Mouse (Mus musculus): Measurements from ENCODE around the gene Cul9. TPM values are rescaled to one million over a fixed set of nuclear protein-coding genes. Genes with fewer than 3 reads are reported as not detected.
A peak's percentile ranks its signal among the peaks of the same experiment; 100 is the strongest.

Cul9 gene
- total RNA-seq, 4 experiments from 2014 or later = 62.1 to 68.2 (median 66.4) TPM

- no peak for DNase-seq (ENCODE audit: low spot score in 2 of 2)
These were observed 7.3 kb upstream of the Cul9 start for GRCm38 (mm10) chr17:46553469-46553868.

DNA sequence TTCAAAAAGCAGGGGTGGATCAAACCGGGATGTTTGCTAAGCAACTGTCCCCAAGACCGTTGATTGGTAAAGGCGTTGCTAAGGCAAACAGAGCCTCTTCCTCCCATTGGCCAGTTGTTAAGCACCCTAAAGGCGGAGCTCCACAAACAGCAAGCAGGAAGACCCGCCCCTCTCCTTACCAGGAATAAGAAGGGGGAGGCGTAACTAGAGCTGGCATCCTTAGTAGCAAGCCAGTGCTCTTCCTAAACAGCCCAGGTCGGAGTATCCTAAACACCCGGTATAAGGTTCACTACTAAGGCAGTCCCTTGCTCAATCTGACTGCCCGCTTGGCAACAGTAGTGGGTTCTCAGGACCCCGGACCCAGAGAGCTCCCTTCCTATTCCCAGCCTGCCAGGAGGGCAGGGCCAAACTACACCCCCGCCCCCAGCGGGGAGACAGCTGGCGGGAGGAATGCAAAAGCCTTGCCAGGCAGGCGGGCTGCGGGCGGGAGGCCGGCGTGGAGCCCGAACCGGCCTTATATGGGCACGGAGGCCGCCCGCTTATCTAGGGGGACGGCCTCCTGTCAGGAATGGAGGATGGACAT, 6.7 kb upstream of the Cul9 start:
- DNase-seq (ENCODE audit: low spot score in 2 of 2) = peak; percentile 79 to 94

- no peak for DNase-seq (ENCODE audit: low spot score in 2 of 2)
These were observed 6.0 kb upstream of the Cul9 start for GRCm38 (mm10) chr17:46552151-46552550.

- DNase-seq (ENCODE audit: low spot score in 2 of 2) = no peak
These were observed 5.2 kb upstream of the Cul9 start for GRCm38 (mm10) chr17:46551369-46551768.

GRCm38 (mm10) chr17:46550904-46551303, 4.7 kb upstream of the Cul9 start:
- DNase-seq (ENCODE audit: low spot score in 2 of 2) = no peak

DNA sequence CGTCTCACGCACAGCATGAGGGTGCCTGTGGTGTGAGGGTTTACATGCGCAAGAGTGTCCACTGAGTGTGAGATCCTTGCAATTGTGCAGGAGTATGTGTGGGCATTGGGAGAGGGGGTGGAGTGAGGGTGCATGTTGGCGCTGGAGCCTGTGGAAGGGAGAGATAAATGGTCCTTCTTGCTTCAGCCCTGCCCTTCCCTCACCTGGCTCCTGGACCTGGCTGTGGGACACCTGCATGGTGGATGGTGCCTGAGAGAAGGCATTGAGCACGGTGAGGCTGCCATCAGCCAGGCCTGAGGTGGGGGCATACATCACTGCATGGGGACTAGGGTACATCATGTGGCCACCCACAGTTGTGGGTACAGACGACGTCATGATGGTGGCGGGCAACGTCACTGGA, 3.5 kb upstream of the Cul9 start:
- no peak for DNase-seq (ENCODE audit: low spot score in 2 of 2)

- no peak for DNase-seq (ENCODE audit: low spot score in 2 of 2)
These were observed 3.0 kb upstream of the Cul9 start for GRCm38 (mm10) chr17:46549193-46549592.

DNA sequence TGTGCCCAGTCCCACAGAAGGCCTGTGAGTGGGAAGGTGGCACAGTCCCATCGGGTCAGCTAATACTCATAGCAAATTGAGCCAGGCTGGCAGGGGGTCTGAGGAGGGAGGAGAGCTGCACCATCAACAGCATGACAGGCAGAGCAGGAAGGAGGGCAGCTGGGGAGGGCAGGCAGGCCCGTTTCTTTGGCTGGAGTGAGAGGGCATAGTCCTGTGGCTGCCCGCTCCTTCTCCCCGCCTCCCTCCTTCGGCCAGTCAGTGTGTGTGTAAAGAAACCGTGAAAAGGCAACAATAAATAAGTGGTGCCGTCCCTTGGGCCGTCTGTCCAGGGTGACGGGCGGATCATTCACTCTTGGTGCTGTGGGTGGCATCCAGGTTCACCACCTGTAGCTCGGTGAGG, 2.6 kb upstream of the Cul9 start:
- DNase-seq (ENCODE audit: low spot score in 2 of 2) = no peak

- DNase-seq (ENCODE audit: low spot score in 2 of 2) = no peak
These were observed 1.7 kb upstream of the Cul9 start for GRCm38 (mm10) chr17:46547923-46548322.

DNA sequence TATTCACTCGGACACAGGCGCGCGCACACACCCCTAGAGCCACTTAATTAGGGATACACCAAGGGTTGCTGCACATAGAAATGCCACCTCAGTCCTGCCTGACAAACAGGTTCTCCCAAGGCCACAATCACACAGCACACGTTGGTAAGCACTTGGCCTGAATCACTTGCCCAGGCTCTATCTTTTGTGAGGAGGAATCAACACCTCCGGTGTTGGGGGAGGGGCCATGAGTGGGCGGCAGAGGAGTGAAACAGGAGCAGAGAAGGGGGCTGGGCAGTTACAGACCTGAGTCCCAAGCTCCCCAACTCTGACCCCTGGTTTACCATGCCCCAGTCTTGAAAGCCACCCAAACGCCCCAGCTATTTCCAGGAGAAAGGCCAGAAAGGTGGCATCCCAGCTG, 807 bp upstream of the Cul9 start:
- DNase-seq (ENCODE audit: low spot score in 2 of 2) = no peak

DNA sequence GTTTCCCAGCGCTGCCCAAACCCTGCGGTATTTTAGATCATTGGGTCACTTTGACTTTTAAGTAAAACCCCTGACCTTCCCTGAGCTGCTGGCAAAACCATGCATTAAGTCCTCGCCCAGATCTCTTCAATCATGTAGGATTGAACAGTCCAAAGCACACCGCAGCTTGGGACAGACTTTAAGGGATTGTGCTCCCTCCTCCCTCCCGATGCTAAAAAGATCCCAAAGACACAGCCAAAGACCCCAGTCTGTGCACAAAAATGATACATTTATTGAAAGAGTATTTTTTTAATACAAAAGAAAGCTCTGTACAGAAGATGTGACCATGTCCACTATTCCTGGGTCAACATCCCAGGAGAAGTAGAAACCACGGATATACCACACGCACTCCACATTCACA, 403 bp upstream of the Cul9 start:
- DNase-seq (ENCODE audit: low spot score in 2 of 2) = no peak

DNA sequence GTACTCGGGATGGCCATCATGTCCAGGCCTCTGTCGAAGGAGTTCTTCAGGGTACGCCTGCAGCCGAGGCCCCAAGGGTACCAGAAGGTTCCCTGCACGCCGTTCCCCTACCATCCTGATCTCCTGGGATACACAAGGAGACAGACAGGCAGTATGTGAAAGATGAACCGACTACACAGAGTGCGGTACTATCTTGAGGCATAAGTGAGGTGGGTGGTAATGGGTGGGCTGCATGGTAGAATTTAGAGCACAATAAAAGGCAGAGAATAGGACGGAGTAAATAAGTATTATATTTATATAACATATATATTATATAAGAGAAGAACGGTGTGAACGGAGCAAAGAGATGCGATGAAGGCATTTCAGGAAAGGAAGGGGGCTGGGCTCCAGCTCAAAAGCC, 2.5 kb downstream of the Cul9 start:
- no peak for DNase-seq (ENCODE audit: low spot score in 2 of 2)

DNA sequence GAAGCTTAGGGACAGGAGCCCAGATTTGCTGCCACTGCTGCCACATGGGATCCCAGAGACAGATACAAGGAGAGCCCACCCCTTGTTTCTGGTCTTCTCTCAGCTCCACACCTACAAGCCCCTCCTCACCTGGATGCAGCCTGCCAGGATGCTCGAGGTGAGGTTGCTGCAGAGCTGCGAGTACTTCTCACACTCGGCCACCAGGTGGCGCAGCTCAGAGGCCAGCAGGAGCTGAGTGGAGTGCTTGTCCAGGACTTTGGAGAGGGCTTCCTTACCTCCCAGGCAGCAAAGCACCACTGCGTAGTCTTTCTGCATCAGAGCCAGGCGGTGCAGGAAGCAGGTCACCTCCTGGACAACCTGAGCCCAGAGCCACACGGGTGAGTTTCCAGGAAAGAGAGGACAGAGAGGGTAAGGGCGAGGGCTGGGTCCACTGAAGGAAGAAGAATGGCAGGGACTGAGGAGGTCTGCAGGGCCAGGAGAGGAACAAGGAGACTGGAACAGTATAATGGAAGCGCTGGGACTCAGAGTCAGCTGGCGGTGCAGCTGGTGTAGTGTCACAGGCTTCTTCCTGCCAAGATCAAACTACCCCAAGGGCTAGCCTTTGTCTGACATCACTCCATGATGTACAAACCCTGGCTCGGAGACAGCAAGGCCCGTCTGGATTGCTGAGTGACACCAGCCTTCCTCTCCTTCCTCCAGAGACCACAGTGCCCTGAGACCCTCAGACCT, 20.4 kb downstream of the Cul9 start:
- peak in 1 of 2 experiments; percentile 56 for DNase-seq (ENCODE audit: low spot score in 2 of 2)

GRCm38 (mm10) chr17:46525065-46525464, 21.1 kb downstream of the Cul9 start:
- no peak for DNase-seq (ENCODE audit: low spot score in 2 of 2)

- no peak for DNase-seq (ENCODE audit: low spot score in 2 of 2)
These were observed 24.1 kb downstream of the Cul9 start for GRCm38 (mm10) chr17:46521963-46522668.

- no peak for DNase-seq (ENCODE audit: low spot score in 2 of 2)
These were observed 25.0 kb downstream of the Cul9 start for GRCm38 (mm10) chr17:46521174-46521573.

DNA sequence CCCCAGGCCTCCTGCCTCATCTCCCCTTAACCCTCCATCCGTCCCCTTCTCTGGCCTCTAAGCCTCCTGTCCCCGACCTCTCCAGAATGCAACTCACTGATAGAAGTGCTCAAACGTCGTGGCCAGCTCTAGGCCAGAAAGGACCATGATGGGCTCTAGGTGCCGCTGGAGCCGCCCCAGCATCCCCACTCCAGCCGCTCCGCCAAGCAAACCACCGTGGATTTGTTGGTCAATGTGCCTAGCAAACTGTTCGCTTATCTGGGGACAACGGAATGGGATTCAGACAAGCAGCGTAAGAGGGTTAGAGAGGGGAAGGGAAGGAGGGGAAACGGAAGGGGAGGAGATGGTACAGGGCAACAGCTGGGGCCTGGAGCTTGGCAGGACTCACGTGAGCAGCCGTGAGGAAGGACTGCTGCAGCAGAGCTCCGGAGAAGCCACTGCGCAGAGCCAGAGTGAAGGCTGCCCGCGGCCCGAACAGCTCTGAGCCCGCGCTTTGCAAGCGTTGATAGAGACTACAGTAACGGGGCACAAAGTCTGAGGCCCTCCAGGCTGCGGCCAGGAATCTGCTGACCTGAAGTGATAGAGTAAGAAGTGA, 25.7 kb downstream of the Cul9 start:
- DNase-seq (ENCODE audit: low spot score in 2 of 2) = no peak

- DNase-seq (ENCODE audit: low spot score in 2 of 2) = no peak
These were observed 26.2 kb downstream of the Cul9 start for GRCm38 (mm10) chr17:46519971-46520370.

GRCm38 (mm10) chr17:46513329-46513728, 32.9 kb downstream of the Cul9 start:
- no peak for DNase-seq (ENCODE audit: low spot score in 2 of 2)

- DNase-seq (ENCODE audit: low spot score in 2 of 2) = no peak
These were observed 35.0 kb downstream of the Cul9 start for GRCm38 (mm10) chr17:46511059-46511710.

DNA sequence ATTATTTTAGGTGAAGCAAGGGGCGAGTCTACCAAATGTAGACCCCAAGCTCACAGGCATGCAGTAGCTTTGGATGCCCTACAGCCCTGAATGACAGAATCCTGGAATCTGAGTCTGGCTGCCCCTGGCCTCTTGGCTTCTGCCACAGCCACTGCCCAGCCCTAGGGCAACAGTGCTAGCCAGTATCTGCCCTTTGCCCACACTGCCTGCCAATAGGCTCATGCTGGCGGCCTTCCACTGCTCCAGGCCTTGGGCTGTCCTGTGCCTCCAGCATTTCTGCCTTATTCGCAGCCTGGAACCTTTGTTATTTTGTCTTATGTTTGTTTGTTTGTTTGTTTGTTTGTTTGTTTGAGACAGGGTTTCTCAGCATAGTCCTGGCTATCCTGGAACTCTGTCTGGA, 40.6 kb downstream of the Cul9 start:
- DNase-seq (ENCODE audit: low spot score in 2 of 2) = no peak
